Mouse (Mus musculus): ENCODE data around the gene Mre11a.

The Mre11a gene

GRCm38 (mm10) chr9:14871536-14871935 lies 87.1 kb downstream of the Mre11a start:
- no peak for DNase-seq

GRCm38 (mm10) chr9:14872181-14872930 lies 87.9 kb downstream of the Mre11a start:
- no peak for DNase-seq

- peak in 1 of 2 experiments; percentile 17 for DNase-seq
Measured at GRCm38 (mm10) chr9:14875743-14876507, 91.5 kb downstream of the Mre11a start.

- DNase-seq, result peak in 1 of 2 experiments; percentile 19
Measured at GRCm38 (mm10) chr9:14876566-14876965, 92.1 kb downstream of the Mre11a start.

- DNase-seq, result peak in 1 of 2 experiments; percentile 35
Measured at GRCm38 (mm10) chr9:14884641-14885040, 100.2 kb downstream of the Mre11a start.

- peak in 1 of 2 experiments; percentile 7 for DNase-seq
Measured at GRCm38 (mm10) chr9:14885151-14885550, 100.7 kb downstream of the Mre11a start.

GRCm38 (mm10) chr9:14885954-14886353 lies 101.5 kb downstream of the Mre11a start:
- peak in 1 of 2 experiments; percentile 1 for DNase-seq
